Mouse (Mus musculus): ENCODE measurements at regions not wholly inside any gene's neighbourhood (a gene's known extent, or its start where the extent isn't known, plus 50 kb on each side); places are given as distances from the start of the nearest gene placed in this dataset.
A peak's percentile ranks its signal among the peaks of the same experiment; 100 is the strongest.

GRCm38 (mm10) chr4:3069341-3069740 is 97.8 kb upstream of the Vmn1r2 start:
- no peak for TF ChIP-seq POLR2A (IDR thresholded peaks at IDR 0.05; ENCODE audit: low read depth, low read length)
- no peak for TF ChIP-seq EP300 (IDR thresholded peaks at IDR 0.05; ENCODE audit: low read length)
- TF ChIP-seq ELF1 (IDR thresholded peaks at IDR 0.05; ENCODE audit: low read depth, low read length), result no peak
- TF ChIP-seq POLR2AphosphoS2 (IDR thresholded peaks at IDR 0.05; ENCODE audit: low read depth, low read length), result no peak
- 0 out of 4 replicates have a peak, but pooled peaks of 1 of the 2 experiments have one; percentile 8 for TF ChIP-seq CTCF (conservative IDR thresholded peaks at IDR 0.05 in 1 of 2, IDR thresholded peaks at IDR 0.05 in 1 of 2; ENCODE audit: low read depth in 2 of 2, low read length in 2 of 2)
- TF ChIP-seq PAX5 (IDR thresholded peaks at IDR 0.05; ENCODE audit: low read length), result no peak
- TF ChIP-seq HCFC1 (IDR thresholded peaks at IDR 0.05; ENCODE audit: low read depth, low read length), result no peak
- no peak for TF ChIP-seq MAX (IDR thresholded peaks at IDR 0.05; ENCODE audit: low read length)
- no peak for TF ChIP-seq SMC3 (IDR thresholded peaks at IDR 0.05; ENCODE audit: low read depth, low read length)
- TF ChIP-seq TCF12 (IDR thresholded peaks at IDR 0.05; ENCODE audit: low read depth, low read length), result no peak
- TF ChIP-seq MXI1 (IDR thresholded peaks at IDR 0.05; ENCODE audit: low read depth, low read length), result no peak
- TF ChIP-seq MAFK (IDR thresholded peaks at IDR 0.05; ENCODE audit: insufficient replicate concordance, low read length), result no peak

All from CH12.LX (cell line).